Mouse (Mus musculus): Measurements from ENCODE around the gene Srebf1.

Srebf1 gene

GRCm38 (mm10) chr11:60152339-60152738 lies 70.0 kb downstream of the Srebf1 start:
- DNase-seq (ENCODE audit: inconsistent age in 2 of 2, low spot score in 1 of 2), result no peak

DNA sequence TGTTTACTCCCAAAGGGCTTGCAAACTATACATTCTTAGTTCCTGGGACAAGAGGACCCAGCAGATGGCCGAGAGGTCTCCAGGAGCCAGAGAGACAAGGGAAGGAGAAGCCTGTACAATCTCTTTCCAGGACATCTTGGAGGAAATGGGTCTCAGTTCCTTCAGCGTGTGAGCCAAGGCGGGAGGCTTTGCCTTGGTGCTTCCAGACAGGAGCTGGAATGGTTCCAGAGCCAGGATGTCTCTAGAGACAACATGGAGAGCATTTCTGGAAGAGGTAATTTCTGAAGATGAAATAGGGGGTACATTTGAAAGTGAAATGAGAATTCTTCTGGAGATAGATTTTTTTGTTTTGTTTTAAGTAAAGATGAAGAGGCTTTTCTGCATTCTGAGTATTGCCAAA lies 71.7 kb downstream of the Srebf1 start:
- DNase-seq (ENCODE audit: inconsistent age in 2 of 2, low spot score in 1 of 2), result peak in 1 of 2 experiments; percentile 57
